Mouse (Mus musculus): ENCODE data around the gene Gm17535.
"Not testable (repeated sequence)": the region's sequence is repeated elsewhere in the genome, so short reads cannot be mapped to it uniquely, and the experiment has no call there.

DNA sequence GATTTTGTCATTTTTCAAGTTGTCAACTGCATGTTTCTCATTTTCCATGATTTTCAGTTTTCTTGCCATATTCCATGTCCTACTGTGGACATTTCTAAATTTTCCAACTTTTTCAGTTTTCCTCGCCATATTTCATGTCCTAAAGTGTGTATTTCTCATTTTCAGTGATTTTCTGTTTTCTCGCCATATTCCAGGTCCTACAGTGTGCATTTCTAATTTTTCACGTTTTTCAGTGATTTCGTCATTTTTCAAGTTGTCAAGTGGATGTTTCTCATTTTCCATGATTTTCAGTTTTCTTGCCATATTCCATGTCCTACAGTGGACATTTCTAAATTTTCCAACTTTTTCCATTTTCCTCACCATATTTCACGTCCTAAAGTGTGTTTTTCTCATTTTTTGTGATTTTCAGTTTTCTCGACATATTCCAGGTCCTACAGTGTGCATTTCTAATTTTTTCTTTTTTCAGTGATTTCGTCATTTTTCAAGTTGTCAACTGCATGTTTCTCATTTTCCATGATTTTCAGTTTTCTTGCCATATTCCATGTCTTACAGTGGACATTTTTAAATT, 22.3 kb upstream of the Gm17535 start:
- TF ChIP-seq POLR2A (IDR thresholded peaks at IDR 0.05; ENCODE audit: borderline replicate concordance, extremely low read depth, insufficient read depth, insufficient read length, poor library complexity, severe bottlenecking); CTCF (IDR thresholded peaks at IDR 0.05; ENCODE audit: borderline replicate concordance, extremely low read depth, insufficient read depth, insufficient read length): not testable (repeated sequence)

All from brain, embryonic 14.5 days (tissue).